Mouse (Mus musculus): ENCODE measurements around the gene Polr3b. TPM values are rescaled to one million over a fixed set of nuclear protein-coding genes. Genes with fewer than 3 reads are reported as not detected.
A peak's percentile ranks its signal among the peaks of the same experiment; 100 is the strongest.

Gene Polr3b
- polyA plus RNA-seq, 2 experiments = 10.6 to 13.5 TPM

- WGBS = 86% methylated on average over 7 of the region's 7 CpGs
- no peaks in the 10 kb centered on the region for H3K9me3 ChIP-seq (ENCODE audit: control insufficient read depth, low read length)
- ATAC-seq (ENCODE audit: low FRiP score, low read depth) = no peak
- H3K27ac ChIP-seq (replicated peaks; ENCODE audit: low read depth, low read length) = no peak overlapping the region
- TF ChIP-seq POLR2A (IDR thresholded peaks at IDR 0.05; ENCODE audit: borderline replicate concordance, extremely low read depth, insufficient read depth, insufficient read length) = no peak
- no peaks in the 10 kb centered on the region for H3K4me1 ChIP-seq (ENCODE audit: control insufficient read depth, insufficient read depth, low read length)
- no peaks in the 10 kb centered on the region for H3K27me3 ChIP-seq (ENCODE audit: control insufficient read depth, insufficient read depth, low read length)
- no peak for DNase-seq (ENCODE audit: low spot score)
- peaks cover 35% of the 10 kb centered on the region for H3K36me3 ChIP-seq (ENCODE audit: control insufficient read depth, insufficient read depth, low read length)
- H3K4me3 ChIP-seq (replicated peaks; ENCODE audit: low read length) = no peak overlapping the region
- no peak overlapping the region for H3K9ac ChIP-seq (ENCODE audit: low read depth, low read length, severe bottlenecking)
- H3K4me2 ChIP-seq (replicated peaks; ENCODE audit: low read depth, low read length, severe bottlenecking) = no peak overlapping the region
Observed at GRCm38 (mm10) chr10:84640861-84641260, 18.8 kb downstream of the Polr3b start.

- Histone ChIP-seq H3K36me3 (ENCODE audit: control insufficient read depth, insufficient read depth, low read length) (peaks cover 31% of the 10 kb centered on the region), H3K27ac (replicated peaks; ENCODE audit: low read depth, low read length) (no peak overlapping the region), H3K27me3 (ENCODE audit: control insufficient read depth, insufficient read depth, low read length) (no peaks in the 10 kb centered on the region), H3K4me3 (replicated peaks; ENCODE audit: low read length) (no peak overlapping the region), H3K4me2 (replicated peaks; ENCODE audit: low read depth, low read length, severe bottlenecking) (no peak overlapping the region), H3K9ac (ENCODE audit: low read depth, low read length, severe bottlenecking) (no peak overlapping the region), H3K9me3 (ENCODE audit: control insufficient read depth, low read length) (no peaks in the 10 kb centered on the region), H3K4me1 (ENCODE audit: control insufficient read depth, insufficient read depth, low read length) (no peaks in the 10 kb centered on the region)
- ATAC-seq (ENCODE audit: low FRiP score, low read depth) = no peak
- DNase-seq (ENCODE audit: low spot score) = peak; percentile 29
- TF ChIP-seq POLR2A (IDR thresholded peaks at IDR 0.05; ENCODE audit: borderline replicate concordance, extremely low read depth, insufficient read depth, insufficient read length) = no peak
- WGBS = 85% methylated on average over 2 of the region's 2 CpGs
Observed at GRCm38 (mm10) chr10:84641576-84641975, 19.5 kb downstream of the Polr3b start.

GRCm38 (mm10) chr10:84645940-84646339, 23.8 kb downstream of the Polr3b start:
- peaks cover 29% of the 10 kb centered on the region for H3K36me3 ChIP-seq (ENCODE audit: control insufficient read depth, insufficient read depth, low read length)
- no peak for DNase-seq (ENCODE audit: low spot score)
- WGBS = 70% methylated on average over 8 of the region's 8 CpGs
- no peaks in the 10 kb centered on the region for H3K9me3 ChIP-seq (ENCODE audit: control insufficient read depth, low read length)
- ATAC-seq (ENCODE audit: low FRiP score, low read depth) = no peak
- no peak overlapping the region for H3K27ac ChIP-seq (replicated peaks; ENCODE audit: low read depth, low read length)
- no peak for TF ChIP-seq POLR2A (IDR thresholded peaks at IDR 0.05; ENCODE audit: borderline replicate concordance, extremely low read depth, insufficient read depth, insufficient read length)
- H3K27me3 ChIP-seq (ENCODE audit: control insufficient read depth, insufficient read depth, low read length) = no peaks in the 10 kb centered on the region
- H3K4me2 ChIP-seq (replicated peaks; ENCODE audit: low read depth, low read length, severe bottlenecking) = no peak overlapping the region
- no peak overlapping the region for H3K4me3 ChIP-seq (replicated peaks; ENCODE audit: low read length)
- H3K4me1 ChIP-seq (ENCODE audit: control insufficient read depth, insufficient read depth, low read length) = no peaks in the 10 kb centered on the region
- H3K9ac ChIP-seq (ENCODE audit: low read depth, low read length, severe bottlenecking) = no peak overlapping the region

- Histone ChIP-seq H3K9ac (ENCODE audit: low read depth, low read length, severe bottlenecking) (no peak overlapping the region), H3K27me3 (ENCODE audit: control insufficient read depth, insufficient read depth, low read length) (no peaks in the 10 kb centered on the region), H3K36me3 (ENCODE audit: control insufficient read depth, insufficient read depth, low read length) (peaks cover 29% of the 10 kb centered on the region), H3K4me3 (replicated peaks; ENCODE audit: low read length) (no peak overlapping the region), H3K4me1 (ENCODE audit: control insufficient read depth, insufficient read depth, low read length) (no peaks in the 10 kb centered on the region), H3K9me3 (ENCODE audit: control insufficient read depth, low read length) (no peaks in the 10 kb centered on the region), H3K4me2 (replicated peaks; ENCODE audit: low read depth, low read length, severe bottlenecking) (no peak overlapping the region), H3K27ac (replicated peaks; ENCODE audit: low read depth, low read length) (no peak overlapping the region)
- DNase-seq (ENCODE audit: low spot score) (no peak), ATAC-seq (ENCODE audit: low FRiP score, low read depth) (no peak)
- 86% methylated on average over 12 of the region's 12 CpGs for WGBS
- TF ChIP-seq POLR2A (IDR thresholded peaks at IDR 0.05; ENCODE audit: borderline replicate concordance, extremely low read depth, insufficient read depth, insufficient read length) = no peak
Observed at GRCm38 (mm10) chr10:84646506-84647102, 24.5 kb downstream of the Polr3b start.

- no peak for TF ChIP-seq POLR2A (IDR thresholded peaks at IDR 0.05; ENCODE audit: borderline replicate concordance, extremely low read depth, insufficient read depth, insufficient read length)
- H3K36me3 ChIP-seq (ENCODE audit: control insufficient read depth, insufficient read depth, low read length) = peaks cover 29% of the 10 kb centered on the region
Observed at GRCm38 (mm10) chr10:84647264-84647663, 25.2 kb downstream of the Polr3b start.

More at GRCm38 (mm10) chr10:84647264-84647663, 25.2 kb downstream of the Polr3b start:
- Histone ChIP-seq H3K27me3 (ENCODE audit: control insufficient read depth, insufficient read depth, low read length) (no peaks in the 10 kb centered on the region), H3K9me3 (ENCODE audit: control insufficient read depth, low read length) (no peaks in the 10 kb centered on the region), H3K9ac (ENCODE audit: low read depth, low read length, severe bottlenecking) (no peak overlapping the region), H3K27ac (replicated peaks; ENCODE audit: low read depth, low read length) (no peak overlapping the region), H3K4me3 (replicated peaks; ENCODE audit: low read length) (no peak overlapping the region), H3K4me1 (ENCODE audit: control insufficient read depth, insufficient read depth, low read length) (no peaks in the 10 kb centered on the region), H3K4me2 (replicated peaks; ENCODE audit: low read depth, low read length, severe bottlenecking) (no peak overlapping the region)
- ATAC-seq (ENCODE audit: low FRiP score, low read depth) (no peak), DNase-seq (ENCODE audit: low spot score) (no peak)
- WGBS = 90% methylated on average over 5 of the region's 5 CpGs
